Mouse (Mus musculus): ENCODE results near the gene Mfsd6l. TPM values are rescaled to one million over a fixed set of nuclear protein-coding genes. Genes with fewer than 3 reads are reported as not detected.

Mfsd6l gene
- polyA plus RNA-seq, 1 experiment from 2014 or later, result not detected

Other genes starting within 250 kb of the Mfsd6l start
- 0.21 and 0.24 TPM in 2 replicates for gene Ntn1, start 155.4 kb upstream of the Mfsd6l start, polyA plus RNA-seq (2015; fragmentation: Nextera tagmentation; extraction: Ambion mirVana)
- 0.15 and 0.32 TPM in 2 replicates for gene Pik3r5, start 124.1 kb upstream of the Mfsd6l start, polyA plus RNA-seq (2015; fragmentation: Nextera tagmentation; extraction: Ambion mirVana)
- gene Pik3r6, start 53.2 kb upstream of the Mfsd6l start, polyA plus RNA-seq (2015; fragmentation: Nextera tagmentation; extraction: Ambion mirVana), result 1.2 and 1.6 TPM in 2 replicates
- gene Ccdc42, start 30.8 kb downstream of the Mfsd6l start, polyA plus RNA-seq (2015; fragmentation: Nextera tagmentation; extraction: Ambion mirVana), result 0.09 TPM in 1 of 2 replicates, not detected in the other
- 18.5 and 21.5 TPM in 2 replicates for gene Myh10, start 135.4 kb downstream of the Mfsd6l start, polyA plus RNA-seq (2015; fragmentation: Nextera tagmentation; extraction: Ambion mirVana)